Mouse (Mus musculus) myocyte (in vitro differentiated cells): ENCODE measurements around the gene Stk39.

ENCODE experiments used
- CEBPB ChIP-seq: IDR thresholded peaks from 2 replicates; pipeline ENCODE4 v1.6.1; 2011; ENCODE audit warnings: mild to moderate bottlenecking, moderate library complexity; ENCODE audit not compliant: poor library complexity, insufficient read depth, severe bottlenecking
- E2F4 ChIP-seq: IDR thresholded peaks from one replicate; pipeline ENCODE4 v1.6.1; 2011; ENCODE audit warnings: mild to moderate bottlenecking, control low read depth, moderate library complexity; ENCODE audit not compliant: insufficient read depth
- MAX ChIP-seq: IDR thresholded peaks from one replicate; pipeline ENCODE4 v1.6.1; 2011; ENCODE audit warnings: low read depth, mild to moderate bottlenecking, control low read depth
- MYOD1 ChIP-seq, 3 experiments: IDR thresholded peaks; one replicate each; pipeline ENCODE4 v1.6.1; 2011; ENCODE audit warnings: control low read depth in 2 of 3, low read depth in 2 of 3, mild to moderate bottlenecking in 2 of 3, moderate library complexity in 1 of 3; ENCODE audit not compliant: insufficient read length in 2 of 3, control insufficient read depth in 1 of 3
- MYOG ChIP-seq, 3 experiments: IDR thresholded peaks; one replicate each; pipeline ENCODE4 v1.6.1; 2011; ENCODE audit warnings: control low read depth in 2 of 3, low read depth in 2 of 3, mild to moderate bottlenecking in 2 of 3; ENCODE audit not compliant: insufficient read length in 2 of 3, control insufficient read depth in 1 of 3, insufficient read depth in 1 of 3
- POLR2A ChIP-seq: IDR thresholded peaks from one replicate; pipeline ENCODE4 v1.6.1; 2011; ENCODE audit warnings: low read depth, mild to moderate bottlenecking, control low read depth, moderate library complexity; ENCODE audit not compliant: insufficient read length
- POLR2AphosphoS2 ChIP-seq: IDR thresholded peaks from one replicate; pipeline ENCODE4 v1.6.1; 2011; ENCODE audit warnings: low read depth, control low read depth; ENCODE audit not compliant: insufficient read length
- REST ChIP-seq: IDR thresholded peaks from one replicate; pipeline ENCODE4 v1.6.1; 2011; ENCODE audit warnings: mild to moderate bottlenecking, control low read depth, moderate library complexity; ENCODE audit not compliant: insufficient read depth, insufficient read length
- SRF ChIP-seq: IDR thresholded peaks from one replicate; pipeline ENCODE4 v1.6.1; 2011; ENCODE audit warnings: low read depth; ENCODE audit not compliant: control insufficient read depth, insufficient read length
- TCF12 ChIP-seq: IDR thresholded peaks from one replicate; pipeline ENCODE4 v1.6.1; 2011; ENCODE audit warnings: mild to moderate bottlenecking, control low read depth; ENCODE audit not compliant: poor library complexity, insufficient read depth, severe bottlenecking
- TCF3 ChIP-seq: IDR thresholded peaks from one replicate; pipeline ENCODE4 v1.6.1; 2011; ENCODE audit warnings: low read depth, control low read depth; ENCODE audit not compliant: insufficient read length
- USF1 ChIP-seq: IDR thresholded peaks from one replicate; pipeline ENCODE4 v1.6.1; 2011; ENCODE audit warnings: low read depth, mild to moderate bottlenecking, control low read depth, moderate library complexity

GRCm38 (mm10) chr2:68257571-68257970 is 214.5 kb downstream of the Stk39 start:
- no peak for TF ChIP-seq POLR2A
- no peak for TF ChIP-seq MAX
- TF ChIP-seq E2F4: no peak
- TF ChIP-seq POLR2AphosphoS2: no peak
- TF ChIP-seq REST: no peak
- no peak for TF ChIP-seq TCF12
- TF ChIP-seq SRF: no peak
- no peak for TF ChIP-seq MYOG (IDR thresholded peaks at IDR 0.05; ENCODE audit: control insufficient read depth in 1 of 3, insufficient read depth in 1 of 3, insufficient read length in 2 of 3, low read depth in 2 of 3)
- no peak for TF ChIP-seq USF1
- TF ChIP-seq CEBPB: no peak
- no peak for TF ChIP-seq TCF3
- TF ChIP-seq MYOD1 (IDR thresholded peaks at IDR 0.05; ENCODE audit: control insufficient read depth in 1 of 3, insufficient read length in 2 of 3, low read depth in 2 of 3): no peak
